Mouse (Mus musculus) 416B (cell line): ENCODE measurements around the gene Slc35b3.

ENCODE experiments used
- DNase-seq: peaks from one replicate; pipeline ENCODE4 v3.0.0; 2011; ENCODE audit warnings: low read depth

Gene Slc35b3

GRCm38 (mm10) chr13:38960063-38961050, at the start of gene Slc35b3:
Gene Slc35b3 (minus strand): TSS chr13:38960875.
- DNase-seq = peak; percentile 88

GRCm38 (mm10) chr13:39010280-39010679, 49.6 kb upstream of the Slc35b3 start:
- peak; percentile 28 for DNase-seq

GRCm38 (mm10) chr13:39003101-39003762, 42.6 kb upstream of the Slc35b3 start:
- peak; percentile 35 for DNase-seq

- no peak for DNase-seq
Measured at GRCm38 (mm10) chr13:39002424-39002823, 41.7 kb upstream of the Slc35b3 start.

GRCm38 (mm10) chr13:39001434-39001833, 40.8 kb upstream of the Slc35b3 start:
- no peak for DNase-seq

GRCm38 (mm10) chr13:38998958-38999357, 38.3 kb upstream of the Slc35b3 start:
- no peak for DNase-seq

- DNase-seq = peak; percentile 55
Measured at GRCm38 (mm10) chr13:38992529-38992928, 31.9 kb upstream of the Slc35b3 start.

GRCm38 (mm10) chr13:38983751-38984150, 23.1 kb upstream of the Slc35b3 start:
- no peak for DNase-seq

- peak; percentile 15 for DNase-seq
Measured at GRCm38 (mm10) chr13:38980900-38981299, 20.2 kb upstream of the Slc35b3 start.

GRCm38 (mm10) chr13:38976978-38977377, 16.3 kb upstream of the Slc35b3 start:
- no peak for DNase-seq

- DNase-seq = no peak
Measured at GRCm38 (mm10) chr13:38975853-38976252, 15.2 kb upstream of the Slc35b3 start.

- no peak for DNase-seq
Measured at GRCm38 (mm10) chr13:38972602-38973001, 11.9 kb upstream of the Slc35b3 start.

GRCm38 (mm10) chr13:38971047-38971446, 10.4 kb upstream of the Slc35b3 start:
- DNase-seq = no peak

GRCm38 (mm10) chr13:38967518-38967917, 6.8 kb upstream of the Slc35b3 start:
- no peak for DNase-seq

GRCm38 (mm10) chr13:38966922-38967448, 6.3 kb upstream of the Slc35b3 start:
- no peak for DNase-seq

GRCm38 (mm10) chr13:38962771-38963170, 2.1 kb upstream of the Slc35b3 start:
- DNase-seq = no peak

- DNase-seq = no peak
Measured at GRCm38 (mm10) chr13:38958037-38958436, 2.6 kb downstream of the Slc35b3 start.

GRCm38 (mm10) chr13:38946296-38947012, 14.2 kb downstream of the Slc35b3 start:
- DNase-seq = no peak

- DNase-seq = peak; percentile 33
Measured at GRCm38 (mm10) chr13:38945767-38946166, 14.9 kb downstream of the Slc35b3 start.

GRCm38 (mm10) chr13:38944951-38945350, 15.7 kb downstream of the Slc35b3 start:
- no peak for DNase-seq

- no peak for DNase-seq
Measured at GRCm38 (mm10) chr13:38941786-38942185, 18.9 kb downstream of the Slc35b3 start.

GRCm38 (mm10) chr13:38941280-38941679, 19.4 kb downstream of the Slc35b3 start:
- no peak for DNase-seq
